Mouse (Mus musculus) stomach, embryonic 14.5 days (tissue): ENCODE measurements around the gene Krt82. TPM values are rescaled to one million over a fixed set of nuclear protein-coding genes. Genes with fewer than 3 reads are reported as not detected.
"Not testable (repeated sequence)": the region's sequence is repeated elsewhere in the genome, so short reads cannot be mapped to it uniquely, and the experiment has no call there.

Experiments
- ATAC-seq: fragments of 200-750 bp; cut with Nextera tagmentation; 2 replicates; pipeline ENCODE4 v1.8.0; 2017; ENCODE audit warnings: low read depth, moderate TSS enrichment; ENCODE audit not compliant: insufficient number of reproducible peaks, insufficient read depth, low FRiP score
- H3K27ac ChIP-seq: fragments of 300-500 bp; sonication (generic); 2 replicates; pipeline ENCODE4 v1.5.1; 2014; ENCODE audit warnings: mild to moderate bottlenecking, low read length, moderate library complexity, mixed read lengths
- H3K27me3 ChIP-seq: fragments of 300-500 bp; sonication (generic); 2 replicates; pipeline ENCODE4 v1.6.1; 2014; ENCODE audit warnings: low read length, control low read depth, mixed read lengths; ENCODE audit not compliant: control insufficient read depth, insufficient read depth
- H3K36me3 ChIP-seq: fragments of 300-500 bp; sonication (generic); 2 replicates; pipeline ENCODE4 v1.6.1; 2014; ENCODE audit warnings: mild to moderate bottlenecking, control low read depth, low read length, moderate library complexity, mixed read lengths; ENCODE audit not compliant: control insufficient read depth, insufficient read depth
- H3K4me1 ChIP-seq: fragments of 300-500 bp; sonication (generic); 2 replicates; pipeline ENCODE4 v1.6.1; 2014; ENCODE audit warnings: low read length, control low read depth, mixed read lengths; ENCODE audit not compliant: control insufficient read depth, insufficient read depth
- H3K4me2 ChIP-seq: fragments of 300-500 bp; sonication (generic); replicated peaks from 2 replicates; pipeline ENCODE4 v1.6.1; 2014; ENCODE audit warnings: low read depth, low read length, control low read depth
- H3K4me3 ChIP-seq: fragments of 300-500 bp; sonication (generic); 2 replicates; pipeline ENCODE4 v1.5.1; 2014; ENCODE audit warnings: low read depth, low read length, control low read depth
- H3K9ac ChIP-seq: fragments of 300-500 bp; sonication (generic); replicated peaks from 2 replicates; pipeline ENCODE4 v1.6.1; 2014; ENCODE audit warnings: low read depth, mild to moderate bottlenecking, control low read depth, low read length, moderate library complexity, mixed read lengths
- H3K9me3 ChIP-seq: fragments of 300-500 bp; sonication (generic); 2 replicates; pipeline ENCODE4 v1.6.1; 2016; ENCODE audit warnings: low read depth, low read length, control low read depth; ENCODE audit not compliant: control insufficient read depth
- WGBS: fragments of 180-500 bp; shearing (Covaris S2); extraction: QIAGEN DNeasy Blood & Tissue Kit; methylation state at CpG from one replicate; pipeline ENCODE4 v1.1.7; 2014; 5-methylcytosine and 5-hydroxymethylcytosine counted together
- polyA plus RNA-seq: library from polyadenylated mRNA; unstranded; fragments of >200 nt; fragmentation: Nextera tagmentation; extraction: Ambion mirVana; gene quantifications from 2 replicates; pipeline ENCODE4 v1.2.1, GENCODE M21; 2014

Gene Krt82
- polyA plus RNA-seq, 1 experiment from 2014 or later, result not detected

DNA sequence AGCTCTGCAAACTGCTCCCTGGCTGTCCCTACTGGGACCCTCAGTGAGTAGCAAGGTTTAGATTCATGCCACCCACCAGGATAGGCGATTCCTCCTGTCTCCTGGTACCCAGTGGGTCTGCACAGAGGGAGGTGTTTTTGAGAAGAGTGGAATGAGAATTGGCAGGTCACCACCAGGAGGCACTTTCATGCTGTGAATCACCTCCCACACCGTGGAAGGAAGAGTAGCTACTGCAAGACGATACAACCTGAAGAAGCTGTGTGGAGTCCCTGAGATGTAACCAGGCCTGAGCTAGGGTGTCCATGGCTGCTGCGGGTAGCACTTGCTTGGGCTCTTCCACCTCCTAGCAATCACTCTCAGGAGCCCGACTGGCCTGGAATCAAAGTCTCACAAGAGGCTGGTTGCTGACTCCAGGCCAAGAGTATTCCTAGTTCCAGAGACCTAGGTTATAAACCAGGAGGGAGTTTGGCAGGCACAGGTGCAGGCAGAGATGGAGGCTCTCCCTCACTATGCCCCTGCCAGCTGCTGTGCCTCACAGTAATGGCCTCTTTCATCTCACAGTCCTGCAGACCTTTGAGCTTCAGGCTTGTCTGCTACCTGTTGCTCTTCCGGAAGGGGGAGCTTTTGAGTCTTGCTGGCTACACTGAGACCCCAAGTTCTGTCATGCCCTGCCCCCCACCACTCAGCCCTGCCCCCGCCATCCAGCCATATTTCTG, 12.4 kb downstream of the Krt82 start:
- Histone ChIP-seq H3K9ac (no peak overlapping the region), H3K4me3 (no peak overlapping the region), H3K4me2 (no peak overlapping the region), H3K4me1 (peaks cover 13% of the 10 kb centered on the region; the same call in 1 of the 2 replicates), H3K9me3 (no peaks in the 10 kb centered on the region), H3K27ac (peak overlapping the region; percentile 3; the same call in 1 of the 2 replicates), H3K27me3 (no peaks in the 10 kb centered on the region), H3K36me3 (no peaks in the 10 kb centered on the region)
- no peak; the same call in none of the 2 replicates for ATAC-seq
- 31% methylated on average over 7 of the region's 7 CpGs for WGBS

DNA sequence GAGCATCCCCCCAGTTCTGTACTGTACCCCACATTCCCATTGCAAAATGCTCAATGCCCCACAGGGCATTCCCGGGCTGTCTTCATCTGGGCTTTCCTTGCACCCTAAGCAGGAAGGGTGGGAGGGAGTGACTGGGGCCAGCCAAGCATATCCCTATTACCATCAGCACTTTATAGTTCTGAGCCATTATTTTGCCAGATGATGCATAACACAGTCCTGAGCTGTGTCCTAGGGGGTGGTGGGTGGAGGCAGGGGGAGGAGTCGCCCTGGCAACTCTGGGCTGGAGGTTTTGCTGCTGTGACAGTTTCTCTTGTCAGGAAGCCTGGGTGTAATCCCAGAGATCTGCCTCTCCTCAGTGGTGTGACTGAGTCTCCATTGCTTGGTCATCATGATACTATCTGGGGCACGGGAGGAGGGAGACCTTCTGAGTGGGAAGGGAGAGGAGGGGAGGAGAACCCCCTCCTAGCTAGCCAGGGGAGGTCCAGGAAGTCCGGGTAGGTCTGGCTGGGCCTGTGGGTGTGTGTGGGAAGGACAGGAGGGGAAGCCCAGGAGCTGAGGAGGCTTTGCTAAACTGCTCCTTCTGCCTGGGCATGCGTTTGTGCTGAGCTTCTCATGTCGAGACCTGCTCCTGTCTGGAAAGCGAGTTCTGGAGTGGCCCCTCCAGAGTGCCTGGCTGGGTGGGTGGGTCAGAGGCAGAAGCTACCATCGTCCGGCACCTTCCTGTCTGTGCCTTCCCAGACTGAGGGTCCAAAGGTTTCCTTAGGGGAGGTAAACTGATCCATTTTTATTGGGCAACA, 14.2 kb downstream of the Krt82 start:
- ATAC-seq, result no peak
- no peaks in the 10 kb centered on the region for H3K36me3 ChIP-seq
- H3K4me1 ChIP-seq, result peaks cover 13% of the 10 kb centered on the region; the same call in 1 of the 2 replicates
- no peaks in the 10 kb centered on the region for H3K9me3 ChIP-seq
- no peak overlapping the region for H3K4me2 ChIP-seq
- no peak overlapping the region for H3K9ac ChIP-seq
- H3K27me3 ChIP-seq, result no peaks in the 10 kb centered on the region
- 54% methylated on average over 9 of the region's 9 CpGs for WGBS
- H3K4me3 ChIP-seq, result no peak overlapping the region
- no peak overlapping the region; the same call in 1 of the 2 replicates for H3K27ac ChIP-seq

DNA sequence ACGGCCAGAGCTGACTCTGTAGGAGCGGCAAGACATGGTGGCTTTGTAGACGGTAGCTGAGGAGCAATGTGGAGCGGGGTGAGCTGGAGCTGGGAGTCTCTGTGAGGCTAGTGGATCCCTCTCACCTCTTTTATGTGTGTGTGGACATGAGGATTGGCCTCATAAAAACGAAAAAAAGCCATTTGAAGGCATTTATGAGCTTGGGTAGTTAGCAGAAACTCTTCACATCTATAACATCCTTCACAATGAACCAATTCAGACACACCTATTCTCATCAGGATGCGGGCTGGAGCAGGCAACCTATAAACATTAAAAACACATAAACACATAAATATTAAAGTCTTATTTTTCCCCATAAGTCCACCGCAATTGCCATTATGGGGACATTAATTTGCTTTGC, 17.7 kb downstream of the Krt82 start, which contains the start of gene Krt84:
Gene Krt84, minus strand, starts transcription at position 101 of the 400 bp plus-strand sequence.
- Histone ChIP-seq H3K27me3 (no peaks in the 10 kb centered on the region), H3K27ac (no peak within 1 kb of the TSS), H3K4me2 (no peak within 1 kb of the TSS), H3K9ac (no peak within 1 kb of the TSS), H3K4me3 (no peak within 1 kb of the TSS), H3K9me3 (no peaks in the 10 kb centered on the region), H3K4me1 (peaks cover 8% of the 10 kb centered on the region; the same call in 1 of the 2 replicates), H3K36me3 (no peaks in the 10 kb centered on the region)
- ATAC-seq, result no peak
- 81% methylated on average over 7 of the region's 7 CpGs for WGBS

DNA sequence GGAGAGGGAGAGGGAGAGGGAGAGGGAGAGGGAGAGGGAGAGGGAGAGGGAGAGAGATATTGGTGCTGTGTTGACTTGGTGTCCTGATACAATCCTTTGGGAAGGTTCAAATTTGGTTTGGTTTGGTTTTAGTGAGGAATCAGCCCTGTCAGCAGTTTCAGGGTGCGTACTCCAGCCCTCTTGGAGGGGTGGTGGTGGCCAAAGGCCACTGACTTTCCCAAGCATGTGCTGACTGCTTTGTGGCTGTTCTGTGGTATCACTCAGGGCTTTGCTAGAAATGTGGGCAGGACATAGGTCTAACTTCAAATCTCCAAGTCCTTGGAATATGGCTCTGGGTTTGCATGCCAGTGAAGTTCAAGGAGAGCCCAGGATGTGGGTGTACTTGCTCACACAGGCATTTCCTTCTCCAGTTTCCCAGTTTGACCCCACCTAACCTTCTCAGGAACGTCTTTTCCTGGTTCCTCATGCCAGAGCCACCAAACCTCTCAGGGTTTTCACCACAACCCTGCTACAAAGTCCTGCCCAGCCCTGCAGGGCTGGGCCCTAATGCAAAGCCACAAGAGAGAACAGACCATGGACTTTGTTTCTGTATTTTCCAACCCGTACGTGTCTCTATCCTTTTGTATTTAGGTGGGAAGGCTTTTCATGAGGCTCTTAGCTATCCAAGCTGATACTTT, 27.8 kb downstream of the Krt82 start:
- H3K4me2 ChIP-seq, result no peak overlapping the region
- H3K36me3 ChIP-seq, result no peaks in the 10 kb centered on the region
- 52% methylated on average over 4 of the region's 4 CpGs for WGBS
- no peak overlapping the region for H3K4me3 ChIP-seq
- no peak overlapping the region for H3K27ac ChIP-seq
- no peak for ATAC-seq
- H3K9ac ChIP-seq, result no peak overlapping the region
- H3K27me3 ChIP-seq, result no peaks in the 10 kb centered on the region
- no peaks in the 10 kb centered on the region for H3K4me1 ChIP-seq
- H3K9me3 ChIP-seq, result no peaks in the 10 kb centered on the region

DNA sequence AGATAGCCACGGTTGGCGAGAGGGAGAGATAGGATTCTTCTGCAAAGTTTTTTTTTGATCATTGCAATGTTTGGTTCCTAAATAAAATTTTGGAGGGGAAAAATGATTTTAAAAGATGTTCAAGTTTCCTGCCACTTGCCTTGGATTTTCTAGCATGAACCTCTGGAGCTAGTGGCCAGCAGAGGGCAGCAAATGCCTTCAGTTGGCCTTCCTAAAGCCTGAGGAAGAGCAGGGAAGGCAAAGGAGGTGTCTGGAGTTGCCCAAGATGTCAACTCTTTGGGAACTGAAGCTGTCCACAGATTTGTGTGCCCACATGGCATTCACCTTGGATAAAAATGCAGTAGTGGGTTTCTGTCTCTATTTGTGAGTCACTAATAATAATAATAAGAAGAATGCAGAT, 30.7 kb downstream of the Krt82 start:
- H3K9ac ChIP-seq, result no peak overlapping the region
- no peaks in the 10 kb centered on the region for H3K4me1 ChIP-seq
- H3K4me2 ChIP-seq, result no peak overlapping the region
- no peak overlapping the region for H3K27ac ChIP-seq
- ATAC-seq, result no peak
- no peak overlapping the region for H3K4me3 ChIP-seq
- 20% methylated on average over 2 of the region's 2 CpGs for WGBS
- no peaks in the 10 kb centered on the region for H3K27me3 ChIP-seq
- H3K9me3 ChIP-seq, result no peaks in the 10 kb centered on the region
- H3K36me3 ChIP-seq, result no peaks in the 10 kb centered on the region

DNA sequence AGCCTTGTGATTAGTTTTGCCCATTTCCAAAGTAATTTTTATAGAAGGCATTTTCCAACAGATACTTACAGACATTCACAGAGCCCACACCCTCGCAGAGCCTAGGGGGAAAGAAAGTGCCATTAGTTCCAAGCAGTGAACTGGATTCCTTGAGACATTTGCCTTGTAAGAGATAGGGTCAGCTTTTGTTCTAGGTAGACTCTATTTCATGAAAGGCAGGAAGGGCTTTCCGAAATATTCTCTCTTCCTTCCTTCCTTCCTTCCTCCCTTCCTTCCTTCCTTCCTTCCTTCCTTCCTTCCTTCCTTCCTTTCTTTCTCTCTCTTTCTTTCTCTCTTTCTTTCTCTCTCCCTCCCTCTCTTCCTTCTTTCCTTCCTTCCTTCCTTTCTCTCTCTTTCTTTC, 33.3 kb downstream of the Krt82 start, which contains the start of gene Gm49425:
Gene Gm49425, minus strand, starts transcription at position 101 of the 400 bp plus-strand sequence.
- not testable (repeated sequence) for H3K4me3 ChIP-seq, H3K9ac ChIP-seq, H3K27me3 ChIP-seq, H3K4me2 ChIP-seq, H3K4me1 ChIP-seq, H3K9me3 ChIP-seq, H3K27ac ChIP-seq, H3K36me3 ChIP-seq, ATAC-seq
- WGBS, result 71% methylated on average over 2 of the region's 2 CpGs

DNA sequence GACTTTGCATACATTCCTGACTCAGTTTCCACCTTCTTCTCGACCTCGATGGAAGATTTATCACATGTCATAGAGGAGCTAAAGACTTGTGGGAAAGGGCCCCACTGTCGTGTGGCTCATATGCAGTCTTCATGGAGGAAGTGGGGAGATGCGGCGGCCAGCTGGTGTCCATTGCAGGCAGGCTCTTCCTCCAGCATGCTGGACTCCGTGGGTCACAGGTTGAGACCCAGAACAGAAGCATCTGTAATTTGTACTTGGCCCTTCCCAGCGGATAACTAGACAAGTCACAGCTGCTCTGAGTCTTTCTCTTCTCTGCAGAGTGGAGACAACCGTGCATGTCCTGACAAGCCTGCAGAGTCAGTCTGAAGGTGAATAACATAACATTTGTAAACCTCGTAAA, 42.2 kb downstream of the Krt82 start:
- Histone ChIP-seq H3K36me3 (no peaks in the 10 kb centered on the region), H3K4me2 (no peak overlapping the region), H3K9ac (no peak overlapping the region), H3K4me3 (no peak overlapping the region), H3K9me3 (no peaks in the 10 kb centered on the region), H3K27me3 (no peaks in the 10 kb centered on the region), H3K4me1 (no peaks in the 10 kb centered on the region), H3K27ac (no peak overlapping the region)
- WGBS, result 42% methylated on average over 9 of the region's 9 CpGs
- no peak for ATAC-seq
